Mouse (Mus musculus): ENCODE measurements at regions not wholly inside any gene's neighbourhood (a gene's known extent, or its start where the extent isn't known, plus 50 kb on each side); places are given as distances from the start of the nearest gene placed in this dataset.

DNA sequence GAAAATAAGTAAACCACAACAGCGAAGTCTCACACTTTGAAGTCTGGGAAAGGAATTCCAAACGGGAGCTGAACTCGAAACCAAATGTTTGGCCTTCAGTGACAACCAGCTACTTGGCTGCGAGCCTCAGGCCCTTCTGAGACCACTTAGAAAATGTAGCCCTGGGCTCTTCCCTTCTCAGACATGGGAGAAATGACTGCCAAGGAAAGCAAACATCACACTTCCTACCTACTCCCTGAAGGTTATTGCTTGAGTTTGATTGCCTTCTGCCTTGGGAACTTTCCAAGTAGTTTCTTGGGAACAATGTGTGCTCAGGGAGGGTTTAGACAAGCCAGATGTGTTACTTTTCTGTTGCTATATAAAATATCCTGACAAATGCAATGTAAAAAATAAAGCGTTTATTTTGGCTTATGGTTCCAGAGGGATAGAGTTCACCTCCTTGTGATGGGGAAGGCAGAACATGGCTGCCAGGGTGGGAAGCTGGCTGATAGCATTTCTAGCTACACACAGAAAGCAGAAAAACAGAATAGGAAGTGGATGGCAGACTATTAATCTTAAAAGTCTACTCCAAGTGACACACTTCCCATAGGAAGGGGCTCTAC is 194.8 kb upstream of the Rack1 start:
- Histone ChIP-seq H3K9me3 (replicated peaks; ENCODE audit: insufficient read depth, low read length) (no peaks in the 10 kb centered on the region), H3K4me3 (ENCODE audit: control insufficient read depth in 1 of 2, insufficient read depth in 1 of 2, low read depth in 2 of 2, low read length in 2 of 2) (no peak overlapping the region), H3K36me3 (ENCODE audit: control insufficient read depth in 1 of 2, insufficient read depth in 2 of 2, low read length in 2 of 2) (no peaks in the 10 kb centered on the region), H3K9ac (ENCODE audit: control insufficient read depth, low read depth, low read length, poor library complexity, severe bottlenecking) (no peak overlapping the region), H3K79me2 (ENCODE audit: control insufficient read depth, insufficient read depth, low read length, poor library complexity) (no peaks in the 10 kb centered on the region), H3K27me3 (ENCODE audit: control insufficient read depth in 1 of 2, insufficient read depth in 2 of 2, low read length in 2 of 2) (no peaks in the 10 kb centered on the region), H3K4me1 (ENCODE audit: control insufficient read depth in 1 of 2, insufficient read depth in 2 of 2, low read length in 2 of 2) (no peaks in the 10 kb centered on the region), H3K27ac (ENCODE audit: control insufficient read depth, low read depth, low read length) (no peak overlapping the region)
- no peak for DNase-seq (ENCODE audit: low read depth, low spot score)
- TF ChIP-seq NELFE (IDR thresholded peaks at IDR 0.05; ENCODE audit: low read depth, low read length) (no peak), ZMIZ1 (IDR thresholded peaks at IDR 0.05; ENCODE audit: low read depth, low read length) (no peak), TCF12 (IDR thresholded peaks at IDR 0.05; ENCODE audit: low read depth, low read length) (no peak), ZC3H11A (IDR thresholded peaks at IDR 0.05; ENCODE audit: low read depth, low read length) (no peak), ZNF384 (IDR thresholded peaks at IDR 0.05; ENCODE audit: low read depth, low read length) (no peak), MYB (IDR thresholded peaks at IDR 0.05; ENCODE audit: low read depth, low read length) (no peak), GABPA (IDR thresholded peaks at IDR 0.05; ENCODE audit: low read depth, low read length) (no peak), MAZ (IDR thresholded peaks at IDR 0.05; ENCODE audit: low read depth, low read length) (no peak)

DNA sequence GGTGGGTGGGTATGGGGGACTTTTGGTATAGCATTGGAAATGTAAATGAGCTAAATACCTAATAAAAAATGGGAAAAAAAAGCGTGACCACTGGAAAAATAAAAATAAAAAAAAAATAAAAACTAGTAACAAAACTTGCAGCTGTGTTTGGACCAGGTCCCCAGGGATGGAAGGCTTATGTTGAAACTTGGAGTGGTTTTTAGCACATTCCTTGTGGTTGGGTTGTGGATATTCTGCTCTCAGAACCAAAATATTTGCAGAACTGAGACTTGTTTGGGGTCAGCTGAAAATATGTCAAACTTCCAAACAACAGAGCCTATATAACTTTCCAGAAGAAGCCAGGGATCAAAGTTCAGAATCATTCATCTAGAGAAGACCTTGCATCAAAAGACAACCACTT is 199.0 kb upstream of the Rack1 start:
- no peaks in the 10 kb centered on the region for H3K27me3 ChIP-seq (ENCODE audit: control insufficient read depth in 1 of 2, insufficient read depth in 2 of 2, low read length in 2 of 2)
- no peaks in the 10 kb centered on the region for H3K9me3 ChIP-seq (replicated peaks; ENCODE audit: insufficient read depth, low read length)
- no peaks in the 10 kb centered on the region for H3K4me1 ChIP-seq (ENCODE audit: control insufficient read depth in 1 of 2, insufficient read depth in 2 of 2, low read length in 2 of 2)
- no peak for DNase-seq (ENCODE audit: low read depth, low spot score)
- H3K36me3 ChIP-seq (ENCODE audit: control insufficient read depth in 1 of 2, insufficient read depth in 2 of 2, low read length in 2 of 2) = no peaks in the 10 kb centered on the region
- TF ChIP-seq MXI1 (IDR thresholded peaks at IDR 0.05; ENCODE audit: low read depth, low read length) = no peak
- no peak for TF ChIP-seq KAT2A (conservative IDR thresholded peaks at IDR 0.05; ENCODE audit: low read depth, low read length)
- TF ChIP-seq EP300 (IDR thresholded peaks at IDR 0.05; ENCODE audit: low read depth in 1 of 2, low read length in 2 of 2) = no peak
- TF ChIP-seq USF1 (IDR thresholded peaks at IDR 0.05; ENCODE audit: low read depth, low read length) = no peak
- TF ChIP-seq CTCF (IDR thresholded peaks at IDR 0.05 in 2 of 3, conservative IDR thresholded peaks at IDR 0.05 in 1 of 3; ENCODE audit: control insufficient read depth in 1 of 3, insufficient read depth in 1 of 3, low read depth in 2 of 3, low read length in 3 of 3, poor library complexity in 1 of 3, severe bottlenecking in 1 of 3) = no peak
- no peak for TF ChIP-seq USF2 (IDR thresholded peaks at IDR 0.05; ENCODE audit: borderline replicate concordance in 1 of 2, insufficient read depth in 1 of 2, low read depth in 1 of 2, low read length in 2 of 2)
- TF ChIP-seq TAL1 (IDR thresholded peaks at IDR 0.05; ENCODE audit: low read length) = no peak
- TF ChIP-seq ZKSCAN1 (IDR thresholded peaks at IDR 0.05; ENCODE audit: low read depth, low read length) = no peak
- TF ChIP-seq MAZ (IDR thresholded peaks at IDR 0.05; ENCODE audit: low read depth, low read length) = no peak
- TF ChIP-seq HCFC1 (IDR thresholded peaks at IDR 0.05; ENCODE audit: low read depth, low read length) = no peak
- no peak for TF ChIP-seq SIN3A (IDR thresholded peaks at IDR 0.05; ENCODE audit: low read length)
- no peak for TF ChIP-seq CHD1 (IDR thresholded peaks at IDR 0.05; ENCODE audit: low read depth, low read length)
- TF ChIP-seq ETS1 (IDR thresholded peaks at IDR 0.05; ENCODE audit: low read depth, low read length) = no peak
- H3K4me3 ChIP-seq (ENCODE audit: control insufficient read depth in 1 of 2, insufficient read depth in 1 of 2, low read depth in 2 of 2, low read length in 2 of 2) = no peak overlapping the region
- H3K9ac ChIP-seq (ENCODE audit: control insufficient read depth, low read depth, low read length, poor library complexity, severe bottlenecking) = no peak overlapping the region
- H3K79me2 ChIP-seq (ENCODE audit: control insufficient read depth, insufficient read depth, low read length, poor library complexity) = no peaks in the 10 kb centered on the region
- no peak overlapping the region for H3K27ac ChIP-seq (ENCODE audit: control insufficient read depth, low read depth, low read length)
